Mouse (Mus musculus): ENCODE data around the gene Tspan15.

- TF ChIP-seq CTCF (IDR thresholded peaks at IDR 0.05; ENCODE audit: low read depth, low read length) (no peak), GATA1 (IDR thresholded peaks at IDR 0.05; ENCODE audit: borderline replicate concordance, low read length) (no peak), POLR2AphosphoS5 (IDR thresholded peaks at IDR 0.05; ENCODE audit: insufficient replicate concordance, low read depth, low read length) (no peak), TAL1 (conservative IDR thresholded peaks at IDR 0.05; ENCODE audit: low read depth, low read length) (no peak), GATA2 (IDR thresholded peaks at IDR 0.05; ENCODE audit: borderline replicate concordance, low read depth, low read length) (no peak)
These were observed 11.8 kb upstream of the Tspan15 start for GRCm38 (mm10) chr10:62242896-62243295.
